Mouse (Mus musculus) stomach, embryonic 14.5 days (tissue): ENCODE data around the gene Wbp1. TPM values are rescaled to one million over a fixed set of nuclear protein-coding genes. Genes with fewer than 3 reads are reported as not detected.
A peak's percentile ranks its signal among the peaks of the same experiment; 100 is the strongest.

Experiments used
- ATAC-seq: fragments of 200-750 bp; cut with Nextera tagmentation; 2 replicates; pipeline ENCODE4 v1.8.0; 2017; ENCODE audit warnings: low read depth, moderate TSS enrichment; ENCODE audit not compliant: insufficient number of reproducible peaks, insufficient read depth, low FRiP score
- H3K27ac ChIP-seq: fragments of 300-500 bp; sonication (generic); 2 replicates; pipeline ENCODE4 v1.5.1; 2014; ENCODE audit warnings: mild to moderate bottlenecking, low read length, moderate library complexity, mixed read lengths
- H3K27me3 ChIP-seq: fragments of 300-500 bp; sonication (generic); 2 replicates; pipeline ENCODE4 v1.6.1; 2014; ENCODE audit warnings: low read length, control low read depth, mixed read lengths; ENCODE audit not compliant: control insufficient read depth, insufficient read depth
- H3K36me3 ChIP-seq: fragments of 300-500 bp; sonication (generic); 2 replicates; pipeline ENCODE4 v1.6.1; 2014; ENCODE audit warnings: mild to moderate bottlenecking, control low read depth, low read length, moderate library complexity, mixed read lengths; ENCODE audit not compliant: control insufficient read depth, insufficient read depth
- H3K4me1 ChIP-seq: fragments of 300-500 bp; sonication (generic); 2 replicates; pipeline ENCODE4 v1.6.1; 2014; ENCODE audit warnings: low read length, control low read depth, mixed read lengths; ENCODE audit not compliant: control insufficient read depth, insufficient read depth
- H3K4me2 ChIP-seq: fragments of 300-500 bp; sonication (generic); replicated peaks from 2 replicates; pipeline ENCODE4 v1.6.1; 2014; ENCODE audit warnings: low read depth, low read length, control low read depth
- H3K4me3 ChIP-seq: fragments of 300-500 bp; sonication (generic); 2 replicates; pipeline ENCODE4 v1.5.1; 2014; ENCODE audit warnings: low read depth, low read length, control low read depth
- H3K9ac ChIP-seq: fragments of 300-500 bp; sonication (generic); replicated peaks from 2 replicates; pipeline ENCODE4 v1.6.1; 2014; ENCODE audit warnings: low read depth, mild to moderate bottlenecking, control low read depth, low read length, moderate library complexity, mixed read lengths
- H3K9me3 ChIP-seq: fragments of 300-500 bp; sonication (generic); 2 replicates; pipeline ENCODE4 v1.6.1; 2016; ENCODE audit warnings: low read depth, low read length, control low read depth; ENCODE audit not compliant: control insufficient read depth
- WGBS: fragments of 180-500 bp; shearing (Covaris S2); extraction: QIAGEN DNeasy Blood & Tissue Kit; methylation state at CpG from one replicate; pipeline ENCODE4 v1.1.7; 2014; 5-methylcytosine and 5-hydroxymethylcytosine counted together
- polyA plus RNA-seq: library from polyadenylated mRNA; unstranded; fragments of >200 nt; fragmentation: Nextera tagmentation; extraction: Ambion mirVana; gene quantifications from 2 replicates; pipeline ENCODE4 v1.2.1, GENCODE M21; 2014

The Wbp1 gene
- polyA plus RNA-seq, 1 experiment from 2014 or later, result 99.6 TPM

GRCm38 (mm10) chr6:83117616-83118015, 3.7 kb downstream of the Wbp1 start:
- 89% methylated on average over 13 of the region's 13 CpGs for WGBS
- no peak overlapping the region for H3K9ac ChIP-seq
- H3K4me1 ChIP-seq, result peaks cover 30% of the 10 kb centered on the region
- H3K4me2 ChIP-seq, result no peak overlapping the region
- peaks cover 21% of the 10 kb centered on the region for H3K36me3 ChIP-seq
- no peak for ATAC-seq
- no peak overlapping the region for H3K27ac ChIP-seq
- H3K9me3 ChIP-seq, result no peaks in the 10 kb centered on the region
- no peaks in the 10 kb centered on the region for H3K27me3 ChIP-seq
- no peak overlapping the region for H3K4me3 ChIP-seq

- no peak overlapping the region for H3K4me3 ChIP-seq
- no peak for ATAC-seq
- H3K4me2 ChIP-seq, result no peak overlapping the region
- peaks cover 22% of the 10 kb centered on the region for H3K36me3 ChIP-seq
- no peak overlapping the region for H3K27ac ChIP-seq
- H3K27me3 ChIP-seq, result no peaks in the 10 kb centered on the region
- H3K9me3 ChIP-seq, result no peaks in the 10 kb centered on the region
- WGBS, result 87% methylated on average over 4 of the region's 4 CpGs
- H3K4me1 ChIP-seq, result peaks cover 25% of the 10 kb centered on the region
- H3K9ac ChIP-seq, result no peak overlapping the region
Measured at GRCm38 (mm10) chr6:83117165-83117438, 4.3 kb downstream of the Wbp1 start.

GRCm38 (mm10) chr6:83116373-83117164, 4.8 kb downstream of the Wbp1 start:
- Histone ChIP-seq H3K27ac (no peak overlapping the region), H3K9ac (peak overlapping the region; percentile 71; the same call in 1 of the 2 replicates), H3K4me1 (peaks cover 25% of the 10 kb centered on the region), H3K4me3 (peak overlapping the region; percentile 65), H3K4me2 (peak overlapping the region; percentile 94), H3K9me3 (no peaks in the 10 kb centered on the region), H3K27me3 (no peaks in the 10 kb centered on the region), H3K36me3 (peaks cover 25% of the 10 kb centered on the region)
- no peak for ATAC-seq
- 71% methylated on average over 11 of the region's 11 CpGs for WGBS

DNA sequence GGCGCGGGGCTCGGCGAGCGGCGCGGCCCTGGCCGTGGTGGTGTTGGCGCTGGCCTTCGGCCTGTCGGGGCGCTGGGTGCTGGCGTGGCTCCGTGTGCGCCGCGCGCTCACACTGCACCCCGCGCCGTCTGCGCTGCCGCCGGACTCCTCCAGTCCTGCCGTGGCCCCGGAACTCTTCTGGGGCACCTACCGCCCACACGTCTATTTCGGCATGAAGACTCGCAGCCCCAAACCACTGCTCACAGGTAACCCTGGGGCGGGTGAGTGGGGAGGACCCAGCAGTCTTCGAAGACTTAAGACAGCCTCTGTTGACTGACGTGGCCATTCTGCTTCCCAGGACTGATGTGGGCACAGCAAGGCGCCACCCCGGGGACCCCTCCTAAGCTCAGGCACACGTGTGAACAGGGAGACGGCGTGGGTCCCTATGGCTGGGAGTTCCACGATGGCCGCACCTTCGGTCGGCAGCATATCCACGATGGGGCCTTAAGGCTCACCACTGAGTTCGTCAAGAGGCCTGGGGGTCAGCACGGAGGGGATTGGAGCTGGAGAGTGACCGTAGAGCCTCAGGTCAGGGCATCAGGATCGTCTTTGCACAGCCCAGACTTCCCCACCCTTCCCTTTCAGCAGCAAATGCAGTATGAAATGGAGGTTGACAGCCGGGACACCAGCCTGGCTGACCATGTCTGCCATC, 5.5 kb downstream of the Wbp1 start:
- Histone ChIP-seq H3K9ac (peak overlapping the region; percentile 71), H3K36me3 (peaks cover 25% of the 10 kb centered on the region), H3K27me3 (no peaks in the 10 kb centered on the region), H3K4me2 (peak overlapping the region; percentile 94), H3K4me3 (peak overlapping the region; percentile 65), H3K9me3 (no peaks in the 10 kb centered on the region), H3K4me1 (peaks cover 25% of the 10 kb centered on the region), H3K27ac (peak overlapping the region; percentile 77)
- peak; percentile 18; the same call in 1 of the 2 replicates for ATAC-seq
- 2% methylated on average over 46 of the region's 48 CpGs for WGBS

DNA sequence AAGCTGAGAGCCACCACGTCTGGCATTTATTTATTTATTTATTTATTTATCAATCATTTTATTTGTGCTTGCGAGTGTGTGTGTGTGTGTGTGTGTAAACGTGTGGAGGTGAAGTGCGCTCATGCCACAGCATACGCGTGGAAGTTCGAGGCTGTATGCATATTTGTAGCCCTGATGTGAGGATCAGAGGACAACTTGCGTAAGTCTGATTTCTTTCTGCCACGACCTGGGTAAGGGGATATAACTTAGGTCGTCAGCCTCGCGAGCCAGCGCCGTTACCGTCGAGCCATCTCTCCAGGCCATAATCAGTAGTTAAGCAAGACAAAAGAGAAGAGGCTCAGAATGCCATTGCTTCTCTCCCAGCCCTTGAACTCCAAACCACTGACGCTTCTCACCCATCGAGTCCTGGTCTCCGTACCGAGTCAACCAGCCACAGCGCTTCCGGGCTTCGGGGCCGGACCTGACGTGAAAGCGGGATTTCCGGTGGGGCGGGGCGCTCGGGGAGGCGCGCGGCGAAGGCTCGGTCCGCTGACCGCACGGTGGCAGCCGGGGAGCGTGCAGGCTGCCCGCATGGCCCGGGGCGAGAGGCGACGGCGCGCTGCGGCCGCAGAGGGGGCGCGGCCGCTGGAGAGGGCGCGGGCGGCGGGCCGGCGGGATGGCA, 6.2 kb downstream of the Wbp1 start, which contains the start of gene Mogs:
Gene Mogs, plus strand, starts transcription at position 486 of the 661 bp plus-strand sequence.
- peak; percentile 93 for ATAC-seq
- no peaks in the 10 kb centered on the region for H3K27me3 ChIP-seq
- peak within 1 kb of the TSS; percentile 77 for H3K27ac ChIP-seq
- peak within 1 kb of the TSS; percentile 65 for H3K4me3 ChIP-seq
- H3K9ac ChIP-seq, result peak within 1 kb of the TSS; percentile 71
- peaks cover 22% of the 10 kb centered on the region for H3K4me1 ChIP-seq
- H3K36me3 ChIP-seq, result peaks cover 25% of the 10 kb centered on the region
- WGBS, result under 1% methylated on average over 57 of the region's 58 CpGs
- peak within 1 kb of the TSS; percentile 94 for H3K4me2 ChIP-seq
- H3K9me3 ChIP-seq, result no peaks in the 10 kb centered on the region

- ATAC-seq, result no peak
- peaks cover 26% of the 10 kb centered on the region for H3K4me1 ChIP-seq
- H3K9ac ChIP-seq, result no peak overlapping the region
- peaks cover 4% of the 10 kb centered on the region; the same call in 1 of the 2 replicates for H3K36me3 ChIP-seq
- H3K4me2 ChIP-seq, result no peak overlapping the region
- H3K4me3 ChIP-seq, result no peak overlapping the region
- WGBS, result 87% methylated on average over 4 of the region's 4 CpGs
- H3K9me3 ChIP-seq, result no peaks in the 10 kb centered on the region
- H3K27ac ChIP-seq, result no peak overlapping the region
- H3K27me3 ChIP-seq, result no peaks in the 10 kb centered on the region
Measured at GRCm38 (mm10) chr6:83111510-83112136, 9.7 kb downstream of the Wbp1 start.

GRCm38 (mm10) chr6:83108762-83109668, 12.3 kb downstream of the Wbp1 start, which contains the start of gene Mrpl53:
Gene Mrpl53 (plus strand): TSS chr6:83109040.
- Histone ChIP-seq H3K4me1 (peaks cover 17% of the 10 kb centered on the region), H3K36me3 (peaks cover 4% of the 10 kb centered on the region; the same call in 1 of the 2 replicates)

More at GRCm38 (mm10) chr6:83108762-83109668, 12.3 kb downstream of the Wbp1 start, which contains the start of gene Mrpl53:
- peak; percentile 83 for ATAC-seq
- under 1% methylated on average over 76 of the region's 76 CpGs for WGBS
- Histone ChIP-seq H3K9me3 (no peaks in the 10 kb centered on the region), H3K4me3 (peak within 1 kb of the TSS; percentile 96), H3K9ac (peak within 1 kb of the TSS; percentile 94), H3K27me3 (no peaks in the 10 kb centered on the region), H3K4me2 (peak within 1 kb of the TSS; percentile 87), H3K27ac (peak within 1 kb of the TSS; percentile 78)
